ENCODE assay signal across 10 mouse cellular contexts in genomic region chr16:90801928-90802327, GRCm38 (mm10). TPM values are rescaled to one million over a fixed set of nuclear protein-coding genes. Genes with fewer than 3 reads are reported as not detected.
DNase-seq lines count a peak whose midpoint lies in the region; ATAC-seq and TF ChIP-seq lines count a peak whose summit lies in the region.
"Had no signal": no experiment of that assay in that cellular context is flagged by ENCODE, and none has a peak within 500 bp of the region (broad histone marks: within the 10 kb centered on the region; RNA-seq: fewer than 3 reads in every experiment).

No protein-coding gene starts in this region.

- 85% methylated on average over 3 of the region's 3 CpGs for WGBS in lung, embryonic 14.5 days
- WGBS in intestine, embryonic 16.5 days = 91% methylated on average over 3 of the region's 3 CpGs

- no peak for ATAC-seq in lung, embryonic 14.5 days (ENCODE audit: insufficient read depth)
- ATAC-seq in intestine, embryonic 16.5 days = no peak; the same call in 1 of the 2 replicates

- H3K9me3 ChIP-seq in lung, embryonic 14.5 days (ENCODE audit: low read depth, low read length) = no peaks in the 10 kb centered on the region
- H3K9me3 ChIP-seq in intestine, embryonic 16.5 days (ENCODE audit: control insufficient read depth, low read length) = no peaks in the 10 kb centered on the region
- H3K9me3 ChIP-seq: embryonic facial prominence, embryonic 13.5 days had no signal

- H3K4me2 ChIP-seq in lung, embryonic 14.5 days = no peak overlapping the region
- no peak overlapping the region for H3K4me2 ChIP-seq in intestine, embryonic 16.5 days (ENCODE audit: low read depth, low read length)
- H3K4me2 ChIP-seq: embryonic facial prominence, embryonic 13.5 days; midbrain, embryonic 11.5 days had no signal

- peak; percentile 22 to 27 for DNase-seq in cerebellum, postnatal 14 days
- DNase-seq in cerebellum, postnatal 25 days = no peak
- peak; percentile 48 for DNase-seq in lung, embryonic 14.5 days
- no peak for DNase-seq in lung, postnatal 36 days
- peak; percentile 50 for DNase-seq in embryo, embryonic 10.5 days (ENCODE audit: low spot score)
- peak; percentile 29 for DNase-seq in retina, adult 2 months (ENCODE audit: low read depth, low spot score)
- no peak for DNase-seq in left cerebral cortex, adult 18-20 months (ENCODE audit: low spot score in 2 of 2)

- no peaks in the 10 kb centered on the region for H3K27me3 ChIP-seq in lung, embryonic 14.5 days (ENCODE audit: insufficient read depth, low read length)
- no peaks in the 10 kb centered on the region for H3K27me3 ChIP-seq in intestine, embryonic 16.5 days (replicated peaks; ENCODE audit: control insufficient read depth, insufficient read depth, low read length)
- H3K27me3 ChIP-seq: embryonic facial prominence, embryonic 13.5 days had no signal

- H3K4me3 ChIP-seq in lung, embryonic 14.5 days (ENCODE audit: low read depth, low read length) = no peak overlapping the region
- no peak overlapping the region for H3K4me3 ChIP-seq in intestine, embryonic 16.5 days (ENCODE audit: low read length)
- H3K4me3 ChIP-seq: embryonic facial prominence, embryonic 13.5 days had no signal

- no peak overlapping the region for H3K9ac ChIP-seq in lung, embryonic 14.5 days
- no peak overlapping the region for H3K9ac ChIP-seq in intestine, embryonic 16.5 days (ENCODE audit: low read depth, low read length)
- H3K9ac ChIP-seq: embryonic facial prominence, embryonic 13.5 days had no signal

- peaks cover 50% of the 10 kb centered on the region for H3K36me3 ChIP-seq in lung, embryonic 14.5 days (ENCODE audit: insufficient read depth)
- H3K36me3 ChIP-seq in intestine, embryonic 16.5 days (ENCODE audit: control insufficient read depth, insufficient read depth, low read length) = peaks cover 11% of the 10 kb centered on the region

- TF ChIP-seq CTCF in lung, embryonic 14.5 days (IDR thresholded peaks at IDR 0.05; ENCODE audit: low read depth) = peak; percentile 61

- H3K4me1 ChIP-seq in lung, embryonic 14.5 days (ENCODE audit: insufficient read depth) = no peaks in the 10 kb centered on the region
- H3K4me1 ChIP-seq in intestine, embryonic 16.5 days (ENCODE audit: control insufficient read depth, insufficient read depth, low read length) = no peaks in the 10 kb centered on the region
- H3K4me1 ChIP-seq: embryonic facial prominence, embryonic 13.5 days had no signal

- no peak overlapping the region for H3K27ac ChIP-seq in lung, embryonic 14.5 days (ENCODE audit: low read depth)
- H3K27ac ChIP-seq in intestine, embryonic 16.5 days (ENCODE audit: low read length) = no peak overlapping the region
- H3K27ac ChIP-seq: embryonic facial prominence, embryonic 13.5 days had no signal

RNA-seq across cellular contexts. Expression of gene Urb1, which starts 8.3 kb away (rescaled TPM):
- 10.9 and 11.7 TPM in 2 replicates for polyA plus RNA-seq in lung, embryonic 14.5 days (2014; fragmentation: Nextera tagmentation; extraction: Ambion mirVana)
- 5.6 and 6.2 TPM in 2 replicates for polyA plus RNA-seq in intestine, embryonic 16.5 days (2015; fragmentation: Nextera tagmentation; extraction: Ambion mirVana)
- total RNA-seq in left cerebral cortex, adult 18-20 months (2021) = 10 to 100 TPM; 14.3 to 16.4 TPM

RNA-seq across cellular contexts. Expression of gene Eva1c, which starts 24.6 kb away (rescaled TPM):
- polyA plus RNA-seq in lung, embryonic 14.5 days (2014; fragmentation: Nextera tagmentation; extraction: Ambion mirVana) = 1.2 and 1.4 TPM in 2 replicates
- 0.61 and 0.70 TPM in 2 replicates for polyA plus RNA-seq in intestine, embryonic 16.5 days (2015; fragmentation: Nextera tagmentation; extraction: Ambion mirVana)
- total RNA-seq in left cerebral cortex, adult 18-20 months (2021) = 1 to 10 TPM; 3.0 to 3.3 TPM

Comparison
In these comparisons a context has a peak if more than half of its experiments do, and no peak if none do; other contexts are left out.
1. DNase-seq: peak in cerebellum, postnatal 14 days (2 of 2), lung, embryonic 14.5 days (single experiment), embryo, embryonic 10.5 days (single experiment) and retina, adult 2 months (single experiment); none in cerebellum, postnatal 25 days (0 of 2), lung, postnatal 36 days (single experiment) and left cerebral cortex, adult 18-20 months (0 of 2).